Mouse (Mus musculus) liver, postnatal 0 days (tissue): ENCODE results near the gene Dab1. TPM values are rescaled to one million over a fixed set of nuclear protein-coding genes. Genes with fewer than 3 reads are reported as not detected.

Source experiments
- ATAC-seq: fragments of 200-750 bp; cut with Nextera tagmentation; 2 replicates; pipeline ENCODE4 v1.8.0; 2017; ENCODE audit warnings: mild to moderate bottlenecking, moderate library complexity
- DNase-seq: peaks from one replicate; pipeline ENCODE4 v3.0.0-alpha.2; 2016
- H3K27ac ChIP-seq: fragments of 300-500 bp; sonication (generic); 2 replicates; pipeline ENCODE4 v1.5.1; 2014; ENCODE audit warnings: antibody characterized with exemption, moderate library complexity, mild to moderate bottlenecking, low read depth
- H3K27me3 ChIP-seq: fragments of 300-500 bp; sonication (generic); 2 replicates; pipeline ENCODE4 v1.6.1; 2014; ENCODE audit warnings: low read length, control low read depth, mixed read lengths; ENCODE audit not compliant: insufficient read depth
- H3K36me3 ChIP-seq: fragments of 300-500 bp; sonication (generic); replicated peaks from 2 replicates; pipeline ENCODE4 v1.6.1; 2014; ENCODE audit warnings: mild to moderate bottlenecking, control low read depth, low read length, moderate library complexity, mixed read lengths; ENCODE audit not compliant: insufficient read depth
- H3K4me1 ChIP-seq: fragments of 300-500 bp; sonication (generic); 2 replicates; pipeline ENCODE4 v1.6.1; 2014; ENCODE audit warnings: antibody characterized with exemption, mild to moderate bottlenecking, control low read depth; ENCODE audit not compliant: insufficient read depth
- H3K4me2 ChIP-seq: fragments of 300-500 bp; sonication (generic); 2 replicates; pipeline ENCODE4 v1.6.1; 2014; ENCODE audit warnings: low read depth, mild to moderate bottlenecking, low read length, moderate library complexity, mixed read lengths
- H3K4me3 ChIP-seq: fragments of 300-500 bp; sonication (generic); 2 replicates; pipeline ENCODE4 v1.5.1; 2014; ENCODE audit warnings: low read depth, low read length
- H3K9ac ChIP-seq: fragments of 300-500 bp; sonication (generic); replicated peaks from 2 replicates; pipeline ENCODE4 v1.6.1; 2014; ENCODE audit warnings: mild to moderate bottlenecking, moderate library complexity
- H3K9me3 ChIP-seq: fragments of 300-500 bp; sonication (generic); 2 replicates; pipeline ENCODE4 v1.6.1; 2016; ENCODE audit warnings: mild to moderate bottlenecking, control low read depth, low read length, mixed read lengths
- CTCF ChIP-seq: sonication (generic); IDR thresholded peaks from 2 replicates; pipeline ENCODE4 v1.5.1; 2016; ENCODE audit warnings: antibody characterized with exemption, low read depth
- EP300 ChIP-seq: IDR thresholded peaks from 2 replicates; pipeline ENCODE4 v1.6.1; 2016; ENCODE audit warnings: antibody characterized with exemption, low read depth, mild to moderate bottlenecking
- WGBS: fragments of 180-500 bp; shearing (Covaris S2); extraction: QIAGEN DNeasy Blood & Tissue Kit; methylation state at CpG from one replicate; pipeline ENCODE4 v1.1.7; 2014; ENCODE audit not compliant: insufficient replicate concordance; 5-methylcytosine and 5-hydroxymethylcytosine counted together
- polyA plus RNA-seq: library from polyadenylated mRNA; unstranded; fragments of >200 nt; fragmentation: Nextera tagmentation; extraction: Ambion mirVana; gene quantifications from 2 replicates; pipeline ENCODE4 v1.2.1, GENCODE M21; 2015

Gene Dab1
- polyA plus RNA-seq, 1 experiment from 2014 or later: 1.1 TPM

DNA sequence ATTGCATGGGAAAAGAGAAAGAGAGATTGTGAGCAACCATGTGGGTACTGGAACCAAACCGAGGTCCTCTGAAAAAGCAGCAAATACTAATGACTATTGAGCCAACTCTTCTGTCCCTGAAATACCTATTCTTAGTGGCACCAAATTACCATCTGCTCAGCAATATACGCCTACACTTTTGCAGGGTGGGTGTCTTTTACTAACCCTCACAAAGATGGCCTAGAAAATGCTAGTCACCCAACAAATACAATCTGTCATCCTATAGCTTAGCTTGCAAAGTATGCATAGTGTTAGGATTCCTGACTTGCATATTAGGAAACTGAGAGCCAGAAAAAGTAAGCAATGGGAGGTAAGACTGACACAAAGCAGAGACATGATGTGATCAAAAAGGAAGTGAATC is 719.2 kb downstream of the Dab1 start:
- no peaks in the 10 kb centered on the region for H3K36me3 ChIP-seq
- no peaks in the 10 kb centered on the region for H3K27me3 ChIP-seq
- no peak overlapping the region for H3K4me2 ChIP-seq
- no peak overlapping the region for H3K4me3 ChIP-seq
- no peaks in the 10 kb centered on the region for H3K9me3 ChIP-seq
- WGBS: 71% methylated on average over 2 of the region's 2 CpGs
- DNase-seq (no peak), ATAC-seq (no peak)
- no peak overlapping the region for H3K9ac ChIP-seq
- H3K4me1 ChIP-seq: no peaks in the 10 kb centered on the region
- no peak for TF ChIP-seq CTCF
- TF ChIP-seq EP300: no peak
- H3K27ac ChIP-seq: no peak overlapping the region

GRCm38 (mm10) chr4:104361345-104361744 is 742.2 kb downstream of the Dab1 start:
- Histone ChIP-seq H3K4me3 (no peak overlapping the region), H3K4me2 (no peak overlapping the region), H3K9ac (no peak overlapping the region), H3K27ac (no peak overlapping the region), H3K4me1 (no peaks in the 10 kb centered on the region), H3K9me3 (no peaks in the 10 kb centered on the region), H3K36me3 (no peaks in the 10 kb centered on the region), H3K27me3 (peaks cover 8% of the 10 kb centered on the region; the same call in 1 of the 2 replicates)
- DNase-seq (no peak), ATAC-seq (no peak)
- WGBS: 59% methylated on average over 1 of the region's 1 CpGs
- TF ChIP-seq CTCF (no peak), EP300 (no peak)

DNA sequence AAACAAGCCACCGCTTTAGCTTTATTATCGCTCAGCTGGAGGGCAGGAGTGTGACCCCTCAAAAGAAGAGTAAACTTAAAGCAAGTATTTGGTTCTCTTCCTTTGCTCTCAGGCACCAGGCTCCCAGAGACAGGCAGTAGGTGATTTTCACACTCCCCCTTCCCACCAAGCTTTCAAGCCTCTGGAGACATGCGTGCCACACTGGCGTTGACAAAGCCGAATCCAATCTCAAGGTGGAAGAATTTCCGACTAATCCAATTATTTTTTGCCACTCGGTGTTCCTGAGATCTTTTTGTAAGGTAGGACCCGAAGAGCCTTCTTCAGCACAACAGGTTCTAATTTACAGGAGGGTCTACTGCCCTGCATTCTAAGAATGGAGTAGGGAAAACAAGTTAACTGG is 747.3 kb downstream of the Dab1 start:
- ATAC-seq: no peak
- no peaks in the 10 kb centered on the region for H3K4me1 ChIP-seq
- no peak for DNase-seq
- H3K27me3 ChIP-seq: peaks cover 48% of the 10 kb centered on the region
- H3K4me3 ChIP-seq: peak overlapping the region; percentile 50
- TF ChIP-seq CTCF (no peak), EP300 (no peak)
- H3K36me3 ChIP-seq: no peaks in the 10 kb centered on the region
- H3K27ac ChIP-seq: no peak overlapping the region
- no peak overlapping the region; the same call in 1 of the 2 replicates for H3K9ac ChIP-seq
- 11% methylated on average over 8 of the region's 8 CpGs for WGBS
- H3K9me3 ChIP-seq: no peaks in the 10 kb centered on the region
- H3K4me2 ChIP-seq: peak overlapping the region; percentile 84

DNA sequence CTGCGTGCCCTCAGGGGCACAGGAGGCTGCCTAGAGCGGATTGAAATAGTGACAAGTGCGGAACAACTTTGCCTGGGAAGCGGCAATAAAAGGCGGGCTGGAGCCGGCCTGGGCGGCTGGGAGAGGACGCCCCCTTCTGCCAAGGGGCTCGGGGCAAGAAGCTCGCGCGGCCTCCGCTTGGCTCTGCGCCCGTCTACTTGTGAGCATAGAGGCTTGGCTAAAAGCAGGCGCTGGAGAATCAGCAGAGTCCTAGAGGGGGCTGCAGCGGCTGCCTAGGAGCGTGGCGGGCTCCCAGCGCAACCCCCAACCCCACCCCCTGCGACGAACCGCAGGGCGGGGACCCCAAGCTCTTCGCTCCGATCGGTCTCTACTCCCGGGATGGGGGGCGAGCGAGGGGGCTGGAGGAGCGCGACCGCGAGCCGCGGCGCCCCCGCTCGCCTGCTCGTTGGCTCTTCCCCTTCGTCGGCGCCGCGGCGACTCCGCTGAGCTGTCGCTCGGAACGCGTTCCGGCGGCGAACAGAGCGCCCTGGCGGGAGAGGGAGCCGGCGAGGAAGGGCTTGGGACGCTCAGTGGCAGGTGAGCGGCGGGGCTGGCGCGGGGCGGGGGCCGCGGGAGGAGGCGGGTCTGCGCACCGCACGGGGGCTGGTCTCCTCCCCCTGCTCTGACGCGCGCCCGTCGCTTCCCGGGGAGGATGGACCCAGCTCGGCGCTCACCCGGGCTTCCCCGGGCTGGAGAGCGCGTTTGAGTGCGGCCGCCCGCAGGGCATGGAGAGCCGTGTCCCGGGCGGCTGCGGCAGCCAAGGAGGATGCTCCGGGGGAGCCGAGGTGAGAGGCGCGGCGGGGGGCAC is 748.0 kb downstream of the Dab1 start:
- Histone ChIP-seq H3K4me1 (no peaks in the 10 kb centered on the region), H3K4me2 (peak overlapping the region; percentile 84), H3K4me3 (peak overlapping the region; percentile 50), H3K27me3 (peaks cover 48% of the 10 kb centered on the region), H3K36me3 (no peaks in the 10 kb centered on the region), H3K9me3 (no peaks in the 10 kb centered on the region), H3K27ac (no peak overlapping the region), H3K9ac (peak overlapping the region; percentile 46)
- TF ChIP-seq EP300 (no peak), CTCF (no peak)
- ATAC-seq (peak; percentile 86), DNase-seq (peak; percentile 55)
- 0% methylated on average over 59 of the region's 94 CpGs for WGBS

DNA sequence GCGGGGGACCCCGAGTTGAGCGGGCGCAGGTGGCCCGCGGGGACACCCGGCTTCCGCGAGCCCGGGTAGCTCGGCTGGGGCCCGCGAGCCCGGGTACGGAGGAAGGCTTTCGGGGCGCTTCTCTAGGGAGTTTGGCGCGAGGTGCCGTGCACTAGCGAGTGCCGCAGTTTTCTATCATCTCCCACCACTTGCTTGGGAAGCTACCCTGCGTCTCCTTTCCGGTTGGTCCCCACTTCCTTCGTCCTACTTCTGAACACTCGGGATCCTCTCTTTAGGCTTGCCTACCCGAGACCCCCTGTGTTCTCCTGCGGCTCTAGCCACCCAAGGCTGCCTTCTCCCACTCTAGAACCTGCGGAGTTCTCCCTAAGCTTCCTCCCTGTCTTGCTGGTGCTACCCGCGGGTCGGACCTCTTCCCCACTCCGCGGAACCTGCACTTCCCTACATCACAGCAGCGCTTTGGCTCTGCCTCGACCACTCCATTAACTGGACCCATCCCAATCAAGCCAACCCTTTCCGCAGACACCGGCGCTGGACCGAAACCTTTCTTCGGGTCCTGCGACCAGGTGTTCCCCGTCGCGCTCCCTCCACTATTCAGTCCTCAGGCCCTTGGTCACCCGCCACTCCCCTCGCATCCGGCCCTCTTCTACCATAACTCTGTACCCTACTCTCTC is 748.7 kb downstream of the Dab1 start:
- ATAC-seq: peak; percentile 72
- peak; percentile 38 for DNase-seq
- H3K9ac ChIP-seq: no peak overlapping the region
- no peaks in the 10 kb centered on the region for H3K36me3 ChIP-seq
- TF ChIP-seq EP300 (no peak), CTCF (no peak)
- no peaks in the 10 kb centered on the region for H3K9me3 ChIP-seq
- no peaks in the 10 kb centered on the region for H3K4me1 ChIP-seq
- WGBS: 2% methylated on average over 38 of the region's 48 CpGs
- H3K27ac ChIP-seq: no peak overlapping the region
- H3K4me2 ChIP-seq: peak overlapping the region; percentile 84
- peak overlapping the region; percentile 50 for H3K4me3 ChIP-seq
- H3K27me3 ChIP-seq: peaks cover 48% of the 10 kb centered on the region

DNA sequence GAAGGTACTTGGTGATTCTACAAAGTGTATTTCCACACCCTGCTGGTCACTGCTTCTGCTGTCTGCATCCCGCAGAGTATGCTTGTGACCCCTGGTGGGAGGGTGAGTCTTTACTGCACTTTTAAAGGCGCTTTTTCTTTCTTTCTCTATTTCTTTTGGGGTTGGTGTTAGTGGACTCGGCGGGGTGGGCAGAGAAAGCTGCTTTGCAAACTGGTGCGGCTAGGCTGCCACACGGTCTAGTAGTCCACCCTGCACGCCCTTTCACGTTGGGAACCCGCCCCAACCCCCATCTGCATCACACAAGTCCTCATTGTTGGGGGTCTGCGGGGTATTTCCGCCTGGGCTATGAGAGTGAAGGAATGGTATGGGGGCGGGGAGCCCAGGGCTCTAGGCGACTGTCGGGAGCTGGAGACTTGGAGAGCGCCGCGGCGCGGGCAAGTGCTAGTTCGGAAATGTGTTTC is 749.4 kb downstream of the Dab1 start:
- DNase-seq (peak; percentile 16), ATAC-seq (no peak)
- Histone ChIP-seq H3K9ac (no peak overlapping the region), H3K27me3 (peaks cover 48% of the 10 kb centered on the region), H3K4me2 (peak overlapping the region; percentile 84), H3K4me3 (peak overlapping the region; percentile 50), H3K4me1 (no peaks in the 10 kb centered on the region), H3K27ac (no peak overlapping the region), H3K9me3 (no peaks in the 10 kb centered on the region), H3K36me3 (no peaks in the 10 kb centered on the region)
- 2% methylated on average over 20 of the region's 20 CpGs for WGBS
- TF ChIP-seq CTCF: peak; percentile 27; the same call in 1 of the 2 replicates
- no peak for TF ChIP-seq EP300
